Mouse (Mus musculus) embryo, embryonic 9.5 days (tissue): ENCODE measurements around the gene Lrrc73.

Experiments
- DNase-seq: peaks from one replicate; pipeline ENCODE4 v3.0.0-alpha.2; 2017; ENCODE audit errors: extremely low spot score

The Lrrc73 gene

GRCm38 (mm10) chr17:46259675-46260074 lies 6.3 kb downstream of the Lrrc73 start:
- DNase-seq: no peak

GRCm38 (mm10) chr17:46262201-46262694 lies 8.9 kb downstream of the Lrrc73 start:
- no peak for DNase-seq

GRCm38 (mm10) chr17:46265502-46265901 lies 12.2 kb downstream of the Lrrc73 start:
- DNase-seq: no peak

- peak; percentile 81 for DNase-seq
These were observed 12.7 kb downstream of the Lrrc73 start for GRCm38 (mm10) chr17:46265918-46266618.

- DNase-seq: no peak
These were observed 13.7 kb downstream of the Lrrc73 start for GRCm38 (mm10) chr17:46266986-46267385.

- DNase-seq: no peak
These were observed 14.2 kb downstream of the Lrrc73 start for GRCm38 (mm10) chr17:46267511-46267910.

GRCm38 (mm10) chr17:46268026-46268720 lies 14.8 kb downstream of the Lrrc73 start:
- DNase-seq: no peak

GRCm38 (mm10) chr17:46269771-46270534 lies 16.6 kb downstream of the Lrrc73 start:
- DNase-seq: no peak

- no peak for DNase-seq
These were observed 18.7 kb downstream of the Lrrc73 start for GRCm38 (mm10) chr17:46272058-46272457.

- DNase-seq: no peak
These were observed 19.3 kb downstream of the Lrrc73 start for GRCm38 (mm10) chr17:46272675-46273074.

GRCm38 (mm10) chr17:46273803-46274236 lies 20.5 kb downstream of the Lrrc73 start:
- DNase-seq: no peak

- no peak for DNase-seq
These were observed 21.1 kb downstream of the Lrrc73 start for GRCm38 (mm10) chr17:46274465-46274864.

- DNase-seq: no peak
These were observed 21.7 kb downstream of the Lrrc73 start for GRCm38 (mm10) chr17:46275034-46275433.

- no peak for DNase-seq
These were observed 22.2 kb downstream of the Lrrc73 start for GRCm38 (mm10) chr17:46275506-46275905.

- DNase-seq: no peak
These were observed 24.3 kb downstream of the Lrrc73 start for GRCm38 (mm10) chr17:46277586-46277985.

- no peak for DNase-seq
These were observed 24.9 kb downstream of the Lrrc73 start for GRCm38 (mm10) chr17:46278011-46278765.

- peak; percentile 98 for DNase-seq
These were observed 29.3 kb downstream of the Lrrc73 start, which contains the start of gene Tjap1 for GRCm38 (mm10) chr17:46282483-46283123. Tjap1 (minus strand) TSS chr17:46283026.

- no peak for DNase-seq
These were observed 29.8 kb downstream of the Lrrc73 start for GRCm38 (mm10) chr17:46283140-46283539.

GRCm38 (mm10) chr17:46283911-46284310 lies 30.6 kb downstream of the Lrrc73 start:
- no peak for DNase-seq

GRCm38 (mm10) chr17:46284653-46285052 lies 31.3 kb downstream of the Lrrc73 start:
- no peak for DNase-seq

- DNase-seq: no peak
These were observed 32.1 kb downstream of the Lrrc73 start for GRCm38 (mm10) chr17:46285407-46285806.
